ENCODE assay signal across 22 mouse cellular contexts in genomic region chr1:138560733-138561132, GRCm38 (mm10). TPM values are rescaled to one million over a fixed set of nuclear protein-coding genes. Genes with fewer than 3 reads are reported as not detected.
DNase-seq lines count a peak whose midpoint lies in the region; ATAC-seq lines count a peak whose summit lies in the region.
"Had no signal": no experiment of that assay in that cellular context is flagged by ENCODE, and none has a peak within 500 bp of the region (broad histone marks: within the 10 kb centered on the region; RNA-seq: fewer than 3 reads in every experiment).

No protein-coding gene starts in this region.

- peaks cover 30% of the 10 kb centered on the region for H3K4me1 ChIP-seq in hindbrain, embryonic 10.5 days (replicated peaks)
- peaks cover 7% of the 10 kb centered on the region; the same call in 1 of the 2 replicates for H3K4me1 ChIP-seq in hindbrain, embryonic 13.5 days (replicated peaks)
- H3K4me1 ChIP-seq: intestine, embryonic 15.5 days had no signal

- no peak overlapping the region for H3K9ac ChIP-seq in hindbrain, embryonic 13.5 days
- H3K9ac ChIP-seq: forebrain, embryonic 15.5 days; heart, embryonic 13.5 days; intestine, embryonic 15.5 days; midbrain, embryonic 13.5 days had no signal

- no peak overlapping the region for H3K4me3 ChIP-seq in hindbrain, embryonic 10.5 days
- H3K4me3 ChIP-seq in hindbrain, embryonic 13.5 days: no peak overlapping the region
- H3K4me3 ChIP-seq: embryonic facial prominence, embryonic 10.5 days; erythroblast, embryonic 14.5 days; forebrain, embryonic 15.5 days; heart, embryonic 13.5 days; intestine, embryonic 15.5 days; midbrain, embryonic 13.5 days had no signal

- no peak for DNase-seq in hindbrain, embryonic 10.5 days (ENCODE audit: low spot score)
- peak; percentile 22 for DNase-seq in right cerebral cortex, postnatal 14 days
- DNase-seq in right cerebral cortex, postnatal 36 days (ENCODE audit: low spot score in 2 of 2): no peak
- DNase-seq in Muller cell, postnatal 12 days (ENCODE audit: inconsistent ontology term): no peak
- no peak for DNase-seq in adrenal gland, adult 2 months
- DNase-seq: adrenal gland, postnatal 25 days; B cell, adult 2 months; cerebellum, postnatal 14 days; gastrocnemius, postnatal 36 days; kidney, postnatal 14 days; lung, adult 2 months; lung, postnatal 4 days; thymus, postnatal 36 days had no signal

- WGBS in hindbrain, embryonic 10.5 days: 92% methylated on average over 12 of the region's 12 CpGs
- 91% methylated on average over 12 of the region's 12 CpGs for WGBS in hindbrain, embryonic 13.5 days

- H3K9me3 ChIP-seq in hindbrain, embryonic 10.5 days: no peaks in the 10 kb centered on the region
- H3K9me3 ChIP-seq in hindbrain, embryonic 13.5 days: no peaks in the 10 kb centered on the region
- H3K9me3 ChIP-seq: embryonic facial prominence, embryonic 10.5 days; forebrain, embryonic 15.5 days; heart, embryonic 13.5 days; intestine, embryonic 15.5 days; midbrain, embryonic 13.5 days had no signal

- H3K4me2 ChIP-seq in hindbrain, embryonic 13.5 days: no peak overlapping the region
- H3K4me2 ChIP-seq: forebrain, embryonic 15.5 days; heart, embryonic 13.5 days; intestine, embryonic 15.5 days; midbrain, embryonic 13.5 days had no signal

- no peaks in the 10 kb centered on the region for H3K27me3 ChIP-seq in hindbrain, embryonic 10.5 days (ENCODE audit: insufficient read depth, poor library complexity, severe bottlenecking)
- H3K27me3 ChIP-seq in hindbrain, embryonic 13.5 days: no peaks in the 10 kb centered on the region
- H3K27me3 ChIP-seq: forebrain, embryonic 15.5 days; heart, embryonic 13.5 days; intestine, embryonic 15.5 days; midbrain, embryonic 13.5 days had no signal

- no peak for ATAC-seq in hindbrain, embryonic 13.5 days (ENCODE audit: low FRiP score)
- peak; percentile 68 for ATAC-seq in inflammation-experienced regulatory T-cells, adult 6 months
- ATAC-seq: forebrain, embryonic 15.5 days; intestine, embryonic 15.5 days; midbrain, embryonic 13.5 days had no signal

- no peaks in the 10 kb centered on the region for H3K36me3 ChIP-seq in hindbrain, embryonic 10.5 days
- H3K36me3 ChIP-seq in hindbrain, embryonic 13.5 days: no peaks in the 10 kb centered on the region
- H3K36me3 ChIP-seq: embryonic facial prominence, embryonic 10.5 days; forebrain, embryonic 15.5 days; intestine, embryonic 15.5 days; midbrain, embryonic 13.5 days had no signal

- peak overlapping the region; percentile 85 for H3K27ac ChIP-seq in hindbrain, embryonic 10.5 days
- H3K27ac ChIP-seq in hindbrain, embryonic 13.5 days: no peak overlapping the region
- H3K27ac ChIP-seq: embryonic facial prominence, embryonic 10.5 days; forebrain, embryonic 15.5 days; heart, embryonic 13.5 days; intestine, embryonic 15.5 days; midbrain, embryonic 13.5 days; stomach, postnatal 0 days had no signal

RNA-seq across cellular contexts. Expression of gene Nek7, which starts 59.2 kb away (rescaled TPM):
- 16.9 and 26.2 TPM in 2 replicates for polyA plus RNA-seq in hindbrain, embryonic 10.5 days (2016; fragmentation: Nextera tagmentation; extraction: Ambion mirVana)
- polyA plus RNA-seq in hindbrain, embryonic 13.5 days (2015; fragmentation: Nextera tagmentation; extraction: Ambion mirVana): 13.1 and 13.8 TPM in 2 replicates
- polyA plus RNA-seq in inflammation-experienced regulatory T-cells, adult 6 months (2017; shearing (Covaris generic)): 10 to 100 TPM; 64.9 to 79.7 (median 77.6) TPM
- 10 to 100 TPM; 49.2 to 52.8 TPM for total RNA-seq in adrenal gland, adult 2 months (2021)
- polyA plus RNA-seq in adrenal gland, adult 2 months (2012; rRNA removed): 6.3 TPM in 2 replicates
